Mouse (Mus musculus): Measurements from ENCODE around the gene Odf3l2. TPM values are rescaled to one million over a fixed set of nuclear protein-coding genes. Genes with fewer than 3 reads are reported as not detected.

Gene Odf3l2
- polyA plus RNA-seq, 1 experiment = not detected

GRCm38 (mm10) chr10:79614305-79614643 lies 31.3 kb downstream of the Odf3l2 start:
- TF ChIP-seq GATA1 (IDR thresholded peaks at IDR 0.05; ENCODE audit: low read length) = no peak

- TF ChIP-seq GATA1 (IDR thresholded peaks at IDR 0.05; ENCODE audit: low read length) = no peak
Observed at GRCm38 (mm10) chr10:79613578-79614304, 31.8 kb downstream of the Odf3l2 start, which contains the start of gene C2cd4c. Gene C2cd4c, minus strand, starts transcription at chr10:79614025.

GRCm38 (mm10) chr10:79612192-79613135 lies 33.1 kb downstream of the Odf3l2 start:
- no peak for TF ChIP-seq GATA1 (IDR thresholded peaks at IDR 0.05; ENCODE audit: low read length)

- TF ChIP-seq GATA1 (IDR thresholded peaks at IDR 0.05; ENCODE audit: low read length) = no peak
Observed at GRCm38 (mm10) chr10:79611296-79611695, 34.2 kb downstream of the Odf3l2 start.

GRCm38 (mm10) chr10:79609276-79609675 lies 36.3 kb downstream of the Odf3l2 start:
- no peak for TF ChIP-seq GATA1 (IDR thresholded peaks at IDR 0.05; ENCODE audit: low read length)

- no peak for TF ChIP-seq GATA1 (IDR thresholded peaks at IDR 0.05; ENCODE audit: low read length)
Observed at GRCm38 (mm10) chr10:79607892-79608291, 37.6 kb downstream of the Odf3l2 start.

GRCm38 (mm10) chr10:79606537-79606936 lies 39.0 kb downstream of the Odf3l2 start:
- TF ChIP-seq GATA1 (IDR thresholded peaks at IDR 0.05; ENCODE audit: low read length) = no peak

- no peak for TF ChIP-seq GATA1 (IDR thresholded peaks at IDR 0.05; ENCODE audit: low read length)
Observed at GRCm38 (mm10) chr10:79597936-79598230, 47.7 kb downstream of the Odf3l2 start.

GRCm38 (mm10) chr10:79597051-79597935 lies 48.2 kb downstream of the Odf3l2 start:
- no peak for TF ChIP-seq GATA1 (IDR thresholded peaks at IDR 0.05; ENCODE audit: low read length)

GRCm38 (mm10) chr10:79595590-79595929 lies 50.0 kb downstream of the Odf3l2 start:
- no peak for TF ChIP-seq GATA1 (IDR thresholded peaks at IDR 0.05; ENCODE audit: low read length)

- no peak for TF ChIP-seq GATA1 (IDR thresholded peaks at IDR 0.05; ENCODE audit: low read length)
Observed at GRCm38 (mm10) chr10:79594872-79595589, 50.5 kb downstream of the Odf3l2 start.

- no peak for TF ChIP-seq GATA1 (IDR thresholded peaks at IDR 0.05; ENCODE audit: low read length)
Observed at GRCm38 (mm10) chr10:79594111-79594510, 51.4 kb downstream of the Odf3l2 start.

GRCm38 (mm10) chr10:79590702-79591101 lies 54.8 kb downstream of the Odf3l2 start:
- no peak for TF ChIP-seq GATA1 (IDR thresholded peaks at IDR 0.05; ENCODE audit: low read length)

Other genes starting within 250 kb of the Odf3l2 start
- gene Vmn2r83, start 177.0 kb downstream of the Odf3l2 start, polyA plus RNA-seq (2012) = not detected in 2 replicates
- gene Plpp2, start 111.9 kb downstream of the Odf3l2 start, polyA plus RNA-seq (2012) = 0.04 TPM in 1 of 2 replicates, not detected in the other
- gene Mier2, start 90.5 kb downstream of the Odf3l2 start, polyA plus RNA-seq (2012) = 0.05 TPM in 1 of 2 replicates, not detected in the other
- not detected in 2 replicates for gene Theg, start 58.4 kb downstream of the Odf3l2 start, polyA plus RNA-seq (2012)
- gene C2cd4c, start 31.7 kb downstream of the Odf3l2 start, polyA plus RNA-seq (2012) = not detected in 2 replicates
- not detected in 2 replicates for gene Shc2, start 7.8 kb downstream of the Odf3l2 start, polyA plus RNA-seq (2012)
- gene Madcam1, start 18.8 kb upstream of the Odf3l2 start, polyA plus RNA-seq (2012) = not detected in 2 replicates
- 119 and 126 TPM in 2 replicates for gene Tpgs1, start 23.6 kb upstream of the Odf3l2 start, polyA plus RNA-seq (2012)
- 540 and 646 TPM in 2 replicates for gene Cdc34, start 36.5 kb upstream of the Odf3l2 start, polyA plus RNA-seq (2012)
- gene Gzmm, start 43.3 kb upstream of the Odf3l2 start, polyA plus RNA-seq (2012) = 0.25 and 0.30 TPM in 2 replicates
- gene Bsg, start 58.8 kb upstream of the Odf3l2 start, polyA plus RNA-seq (2012) = 834 and 1,207 TPM in 2 replicates
- gene Hcn2, start 70.9 kb upstream of the Odf3l2 start, polyA plus RNA-seq (2012) = 0.49 and 0.78 TPM in 2 replicates
- 52.0 and 53.1 TPM in 2 replicates for gene Polrmt, start 100.8 kb upstream of the Odf3l2 start, polyA plus RNA-seq (2012)
- gene Fgf22, start 109.3 kb upstream of the Odf3l2 start, polyA plus RNA-seq (2012) = not detected in 2 replicates
- 373 and 414 TPM in 2 replicates for gene Rnf126, start 121.2 kb upstream of the Odf3l2 start, polyA plus RNA-seq (2012)
- gene Fstl3, start 131.5 kb upstream of the Odf3l2 start, polyA plus RNA-seq (2012) = 0.06 and 0.11 TPM in 2 replicates
- not detected in 2 replicates for gene Prss57, start 145.2 kb upstream of the Odf3l2 start, polyA plus RNA-seq (2012)
- 0.82 and 1.2 TPM in 2 replicates for gene Palm, start 147.8 kb upstream of the Odf3l2 start, polyA plus RNA-seq (2012)
- not detected in 2 replicates for gene Misp, start 175.3 kb upstream of the Odf3l2 start, polyA plus RNA-seq (2012)
- 1,266 and 1,318 TPM in 2 replicates for gene Ptbp1, start 208.7 kb upstream of the Odf3l2 start, polyA plus RNA-seq (2012)
- gene Prtn3, start 228.7 kb upstream of the Odf3l2 start, polyA plus RNA-seq (2012) = 0.38 TPM in 1 of 2 replicates, not detected in the other
- not detected in 2 replicates for gene Plppr3, start 228.9 kb upstream of the Odf3l2 start, polyA plus RNA-seq (2012)
- not detected in 2 replicates for gene Elane, start 240.5 kb upstream of the Odf3l2 start, polyA plus RNA-seq (2012)
- gene Cfd, start 245.1 kb upstream of the Odf3l2 start, polyA plus RNA-seq (2012) = not detected in 2 replicates

All from G1E-ER4 (cell line).